Mouse (Mus musculus) telencephalon, adult 2 months (tissue): ENCODE data around the gene Mlec.
A peak's percentile ranks its signal among the peaks of the same experiment; 100 is the strongest.
"Not testable (repeated sequence)": the region's sequence is repeated elsewhere in the genome, so short reads cannot be mapped to it uniquely, and the experiment has no call there.

Experiments used
- DNase-seq: peaks from one replicate; pipeline ENCODE4 v3.0.0-alpha.2; 2011; ENCODE audit warnings: low read depth, low spot score

The Mlec gene

GRCm38 (mm10) chr5:115150991-115151390 lies 7.0 kb downstream of the Mlec start:
- DNase-seq: no peak

GRCm38 (mm10) chr5:115149675-115150459 lies 8.1 kb downstream of the Mlec start:
- no peak for DNase-seq

GRCm38 (mm10) chr5:115148872-115149271 lies 9.1 kb downstream of the Mlec start:
- not testable (repeated sequence) for DNase-seq

- DNase-seq: no peak
Observed at GRCm38 (mm10) chr5:115148378-115148777, 9.6 kb downstream of the Mlec start.

- DNase-seq: no peak
Observed at GRCm38 (mm10) chr5:115147388-115147787, 10.6 kb downstream of the Mlec start.

- DNase-seq: no peak
Observed at GRCm38 (mm10) chr5:115146747-115147130, 11.2 kb downstream of the Mlec start.

- DNase-seq: no peak
Observed at GRCm38 (mm10) chr5:115145976-115146746, 11.8 kb downstream of the Mlec start.

- DNase-seq: no peak
Observed at GRCm38 (mm10) chr5:115145253-115145968, 12.6 kb downstream of the Mlec start.

- DNase-seq: no peak
Observed at GRCm38 (mm10) chr5:115144471-115144870, 13.5 kb downstream of the Mlec start.

GRCm38 (mm10) chr5:115143552-115143951 lies 14.4 kb downstream of the Mlec start:
- DNase-seq: no peak

- no peak for DNase-seq
Observed at GRCm38 (mm10) chr5:115142166-115142697, 15.7 kb downstream of the Mlec start.

GRCm38 (mm10) chr5:115140726-115141125 lies 17.3 kb downstream of the Mlec start:
- no peak for DNase-seq

- DNase-seq: no peak
Observed at GRCm38 (mm10) chr5:115139124-115139523, 18.9 kb downstream of the Mlec start.

GRCm38 (mm10) chr5:115134234-115135165 lies 23.5 kb downstream of the Mlec start, which contains the start of gene Unc119b:
Gene Unc119b (minus strand): TSS chr5:115134975.
- DNase-seq: peak; percentile 50

GRCm38 (mm10) chr5:115133358-115134066 lies 24.5 kb downstream of the Mlec start:
- no peak for DNase-seq

- no peak for DNase-seq
Observed at GRCm38 (mm10) chr5:115132465-115132864, 25.5 kb downstream of the Mlec start.

- DNase-seq: no peak
Observed at GRCm38 (mm10) chr5:115129328-115129727, 28.7 kb downstream of the Mlec start.

- DNase-seq: no peak
Observed at GRCm38 (mm10) chr5:115127421-115128179, 30.4 kb downstream of the Mlec start.

GRCm38 (mm10) chr5:115126578-115127312 lies 31.2 kb downstream of the Mlec start:
- DNase-seq: no peak
